Mouse (Mus musculus): ENCODE measurements around the gene Gk. TPM values are rescaled to one million over a fixed set of nuclear protein-coding genes. Genes with fewer than 3 reads are reported as not detected.

Gk gene
- 10 to 100 TPM; 20.6 to 27.5 TPM for total RNA-seq (2021)
- long read RNA-seq, full-length matches to known transcripts = 5 of 11 reads
- long read RNA-seq, partial matches to known transcripts = 0 of 11 reads
- long read RNA-seq, other reads (novel, unspliced or antisense) = 6 of 11 reads

- DNase-seq (ENCODE audit: low spot score in 2 of 2) = peak; percentile 96 to 97
These were observed at the start of gene Gk for GRCm38 (mm10) chrX:85776544-85777087. Gene Gk, minus strand, starts transcription at chrX:85776819.

- no peak for DNase-seq (ENCODE audit: low spot score in 2 of 2)
These were observed 28.2 kb upstream of the Gk start for GRCm38 (mm10) chrX:85804706-85805376.

DNA sequence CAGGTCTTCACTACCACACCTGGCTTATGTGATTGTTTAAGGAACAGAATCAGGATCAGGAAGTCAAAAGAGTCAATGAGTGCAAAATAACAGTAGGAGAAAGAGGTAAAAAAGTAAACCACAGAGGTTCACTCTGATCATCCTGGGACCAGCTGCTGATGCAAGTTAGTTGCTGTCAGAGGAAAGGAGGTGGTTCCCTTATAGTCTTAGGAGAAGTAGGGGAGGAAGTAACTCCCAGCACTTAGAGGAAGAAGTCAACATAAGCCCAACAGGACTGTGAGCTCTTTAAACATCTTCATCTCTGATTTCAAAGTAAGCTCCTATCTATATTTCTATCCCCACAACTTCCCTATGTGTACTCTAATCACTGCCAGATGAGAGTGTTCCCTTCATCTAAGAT lies 26.4 kb upstream of the Gk start:
- DNase-seq (ENCODE audit: low spot score in 2 of 2) = no peak

GRCm38 (mm10) chrX:85797449-85797848 lies 20.8 kb upstream of the Gk start:
- no peak for DNase-seq (ENCODE audit: low spot score in 2 of 2)

GRCm38 (mm10) chrX:85778346-85778745 lies 1.7 kb upstream of the Gk start:
- DNase-seq (ENCODE audit: low spot score in 2 of 2) = no peak

DNA sequence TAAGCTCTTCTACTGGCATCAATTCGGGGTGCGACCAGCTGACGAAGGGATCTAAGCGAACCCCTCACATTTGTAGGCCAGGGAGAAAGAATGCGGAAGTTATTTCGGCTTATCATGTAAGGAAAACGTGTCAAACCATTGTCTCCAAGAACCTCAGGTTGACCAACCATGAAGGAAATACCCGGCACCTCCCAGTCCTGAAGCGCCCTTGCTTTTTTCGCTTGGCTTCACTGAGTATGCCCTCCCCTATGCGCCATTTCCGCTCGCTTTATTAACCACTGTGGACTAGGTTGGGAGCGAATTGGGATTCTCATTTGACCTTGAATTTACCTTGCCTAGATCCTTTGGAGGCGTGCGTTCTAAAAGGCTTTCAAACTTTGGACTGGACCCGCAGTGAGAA lies 522 bp upstream of the Gk start:
- DNase-seq (ENCODE audit: low spot score in 2 of 2) = no peak

GRCm38 (mm10) chrX:85775879-85776543 lies 608 bp downstream of the Gk start:
- DNase-seq (ENCODE audit: low spot score in 2 of 2) = peak; percentile 1 to 15

DNA sequence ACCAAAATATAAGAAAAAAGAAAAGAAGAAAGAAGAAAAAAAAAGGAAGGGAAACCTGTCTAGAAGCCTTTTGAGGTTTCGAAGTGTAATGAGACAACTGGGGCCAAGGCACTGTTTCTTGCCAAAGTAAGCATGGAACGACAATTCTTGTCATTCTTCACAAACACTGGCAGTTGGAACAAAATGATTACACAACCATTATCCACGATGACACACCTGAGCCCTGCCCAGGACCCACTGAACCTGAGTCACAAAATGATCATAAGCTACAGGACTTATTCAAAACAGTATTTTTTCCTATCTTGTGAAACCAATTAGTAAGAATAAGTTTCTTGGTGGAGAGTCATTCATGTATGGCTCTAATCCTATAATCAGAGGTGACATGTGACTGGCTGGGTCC lies 5.3 kb downstream of the Gk start:
- DNase-seq (ENCODE audit: low spot score in 2 of 2) = no peak

DNA sequence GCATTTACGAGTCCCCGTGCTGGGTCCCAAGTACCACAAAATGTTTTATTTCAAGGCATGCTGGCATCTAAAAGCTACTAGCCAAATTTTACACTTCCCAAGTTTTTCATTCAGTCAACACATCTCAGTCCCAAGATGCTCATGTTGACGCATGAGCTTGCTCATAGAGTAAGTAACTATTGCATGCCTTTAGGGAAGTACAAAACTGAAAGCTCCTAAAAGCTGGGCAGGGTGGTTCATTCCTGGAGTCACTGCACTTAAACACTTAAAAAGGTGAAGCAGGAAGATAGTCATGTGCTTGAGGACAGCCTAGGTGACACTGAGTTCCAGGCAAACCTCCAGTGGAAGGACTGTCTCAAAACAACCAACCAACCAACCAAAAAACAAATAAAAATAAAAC lies 5.9 kb downstream of the Gk start:
- no peak for DNase-seq (ENCODE audit: low spot score in 2 of 2)

DNA sequence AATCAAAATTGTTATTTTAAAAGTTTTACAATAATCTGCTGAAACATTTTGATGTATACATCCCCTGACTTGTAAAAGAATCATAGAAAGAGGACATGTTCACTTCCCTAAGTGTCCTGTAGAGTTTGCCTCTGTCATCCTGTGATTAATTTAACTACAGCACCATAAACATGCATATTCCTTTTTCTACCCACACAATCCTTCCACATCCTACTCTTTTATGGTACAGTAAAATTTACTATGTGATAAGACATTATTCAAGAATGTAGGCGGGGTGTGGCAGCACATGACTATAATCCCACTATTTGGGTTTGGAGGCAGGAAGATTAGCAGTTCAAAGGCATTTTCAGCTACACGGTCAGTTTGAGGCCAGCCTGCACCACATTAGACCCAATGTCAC lies 8.0 kb downstream of the Gk start:
- no peak for DNase-seq (ENCODE audit: low spot score in 2 of 2)

GRCm38 (mm10) chrX:85756005-85756404 lies 20.6 kb downstream of the Gk start:
- DNase-seq (ENCODE audit: low spot score in 2 of 2) = no peak

DNA sequence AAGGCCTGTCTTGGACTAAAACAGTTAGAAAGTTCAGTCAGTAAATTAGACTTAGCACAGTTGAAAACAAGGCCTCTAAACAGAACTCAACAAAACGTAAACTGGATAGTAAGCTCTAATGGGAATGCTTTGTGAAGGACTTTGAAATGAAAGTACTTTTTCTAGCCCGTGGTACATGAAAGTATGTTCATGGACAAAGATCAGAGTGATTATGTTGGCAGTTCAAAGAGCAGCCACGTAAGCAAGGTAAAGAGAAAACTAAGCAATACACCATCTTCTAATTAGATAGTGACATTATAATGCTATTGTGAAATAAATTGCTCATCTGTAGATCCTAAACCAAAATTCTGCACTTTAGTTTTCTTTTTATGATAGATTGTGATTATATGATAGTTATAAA lies 32.8 kb downstream of the Gk start:
- DNase-seq (ENCODE audit: low spot score in 2 of 2) = no peak

- DNase-seq (ENCODE audit: low spot score in 2 of 2) = no peak
These were observed 43.4 kb downstream of the Gk start for GRCm38 (mm10) chrX:85733228-85733627.

DNA sequence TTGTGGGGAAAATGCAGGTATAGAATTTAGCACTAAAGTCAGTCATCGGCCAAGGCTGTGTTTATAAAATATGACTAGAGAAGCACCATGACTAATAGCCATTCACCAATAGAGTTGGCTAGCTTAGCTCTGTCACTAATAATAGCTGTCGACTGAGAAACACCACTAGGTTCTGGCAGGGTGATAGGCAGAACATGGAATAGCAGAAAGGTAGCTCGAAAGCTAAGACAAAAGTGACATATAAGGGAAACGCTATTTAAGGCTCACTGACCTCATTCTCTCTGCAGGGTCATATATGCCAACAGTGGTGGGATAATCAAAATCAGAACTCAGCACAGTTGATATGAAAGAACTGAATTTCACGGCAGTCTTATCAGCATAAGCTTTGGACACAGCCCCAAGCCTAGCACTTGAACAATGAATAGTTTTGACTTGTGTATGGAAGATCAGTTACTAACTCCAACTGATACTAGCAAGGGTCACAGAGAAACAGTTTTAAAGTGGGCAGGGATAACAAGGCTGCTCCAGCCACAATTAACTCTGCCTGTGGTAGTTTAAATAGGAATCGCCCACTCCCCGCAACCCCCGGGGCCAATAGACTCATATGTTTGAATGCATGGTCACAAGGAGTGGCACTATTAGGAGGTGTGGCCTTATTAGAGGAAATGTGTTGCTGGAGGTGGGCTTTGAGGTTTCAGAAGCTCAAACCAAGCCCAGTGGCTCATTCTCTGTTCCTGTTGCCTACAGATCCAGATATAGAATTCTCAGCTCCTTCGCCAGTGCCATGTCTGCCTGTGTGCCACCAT lies 45.3 kb downstream of the Gk start:
- no peak for DNase-seq (ENCODE audit: low spot score in 2 of 2)

DNA sequence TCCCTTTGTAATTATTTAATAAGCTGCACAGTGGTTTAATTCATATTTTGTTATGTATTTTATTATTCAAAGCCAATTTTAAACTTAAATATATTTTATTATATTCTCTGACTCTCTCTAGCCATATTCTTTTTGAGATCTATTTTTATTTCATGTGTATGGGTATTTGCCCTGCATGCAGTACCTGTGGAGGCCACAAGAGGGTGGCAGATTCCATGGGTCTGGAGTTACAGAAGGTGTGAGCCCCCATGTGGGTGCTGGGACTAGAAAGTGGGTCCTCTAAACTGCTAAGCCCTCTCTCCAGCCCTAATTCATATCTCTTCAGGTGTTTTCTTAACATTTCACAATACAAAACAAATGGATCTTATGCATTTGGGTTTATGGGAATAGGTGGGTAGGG lies 55.4 kb downstream of the Gk start:
- DNase-seq (ENCODE audit: low spot score in 2 of 2) = no peak

GRCm38 (mm10) chrX:85710399-85710798 lies 66.2 kb downstream of the Gk start:
- DNase-seq (ENCODE audit: low spot score in 2 of 2) = no peak

GRCm38 (mm10) chrX:85705715-85706114 lies 70.9 kb downstream of the Gk start:
- no peak for DNase-seq (ENCODE audit: low spot score in 2 of 2)

- DNase-seq (ENCODE audit: low spot score in 2 of 2) = no peak
These were observed 92.9 kb downstream of the Gk start for GRCm38 (mm10) chrX:85683723-85684122.

DNA sequence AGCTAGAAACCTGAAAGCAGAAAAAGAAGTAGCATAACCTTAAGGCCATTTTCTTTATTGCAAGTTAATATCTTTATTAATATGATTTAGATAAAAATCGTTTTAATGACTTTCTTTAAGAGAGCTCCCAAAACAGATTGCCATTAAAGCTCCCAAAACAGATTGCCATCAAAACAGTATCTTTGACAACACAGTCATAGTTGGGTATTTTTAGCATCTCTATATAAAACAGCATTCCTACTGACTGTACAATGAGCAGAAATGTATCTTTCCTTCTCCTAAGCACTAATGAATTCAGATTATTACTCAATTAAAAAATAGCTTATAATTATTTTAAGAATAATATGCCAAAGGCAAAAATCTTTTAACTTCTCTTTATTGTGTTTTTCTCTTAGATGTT lies 94.5 kb downstream of the Gk start:
- DNase-seq (ENCODE audit: low spot score in 2 of 2) = no peak

DNA sequence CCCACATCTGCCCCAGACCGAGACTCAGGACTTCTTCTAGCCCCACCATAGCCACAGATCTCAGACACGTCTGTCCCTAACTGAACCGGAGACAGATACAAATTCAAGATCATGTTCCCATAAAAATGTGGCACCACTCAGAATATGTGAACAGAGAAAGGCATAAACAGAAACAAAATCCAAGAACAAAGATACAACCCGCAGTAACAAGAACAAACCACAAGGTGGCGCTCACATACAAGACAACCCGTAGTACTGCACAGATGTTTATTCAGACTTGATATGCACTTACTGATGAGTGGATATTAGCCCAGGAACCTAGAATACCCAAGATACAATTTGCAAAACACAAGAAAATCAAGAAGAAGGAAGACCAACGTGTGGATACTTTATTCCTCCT lies 99.8 kb downstream of the Gk start:
- DNase-seq (ENCODE audit: low spot score in 2 of 2) = peak; percentile 19 to 65
